Mouse (Mus musculus) ES-Bruce4 (cell line): ENCODE data around the gene Cyth3. TPM values are rescaled to one million over a fixed set of nuclear protein-coding genes. Genes with fewer than 3 reads are reported as not detected.

Experiments
- H3K27ac ChIP-seq: 2 replicates; pipeline ENCODE4 v1.5.1; 2012; ENCODE audit warnings: low read length, inconsistent platforms; ENCODE audit not compliant: insufficient read depth
- H3K27me3 ChIP-seq: 2 replicates; pipeline ENCODE4 v1.6.1; 2012; ENCODE audit warnings: mild to moderate bottlenecking, low read length, inconsistent platforms; ENCODE audit not compliant: control insufficient read depth, poor library complexity, insufficient read depth, severe bottlenecking
- H3K36me3 ChIP-seq: 2 replicates; pipeline ENCODE4 v1.6.1; 2012; ENCODE audit warnings: inconsistent platforms, mild to moderate bottlenecking, low read length, moderate library complexity; ENCODE audit not compliant: control insufficient read depth, poor library complexity, insufficient read depth, severe bottlenecking
- H3K4me1 ChIP-seq: one replicate; pipeline ENCODE4 v1.8.1; 2011; ENCODE audit warnings: low read length; ENCODE audit not compliant: control insufficient read depth, insufficient read depth
- H3K4me3 ChIP-seq: 2 replicates; pipeline ENCODE4 v1.5.1; 2011; ENCODE audit warnings: low read depth, mild to moderate bottlenecking, low read length
- H3K9ac ChIP-seq: 2 replicates; pipeline ENCODE4 v1.6.1; 2012; ENCODE audit warnings: low read depth, mild to moderate bottlenecking, inconsistent platforms; ENCODE audit not compliant: poor library complexity, severe bottlenecking
- H3K9me3 ChIP-seq: replicated peaks from 2 replicates; pipeline ENCODE4 v1.6.1; 2012; ENCODE audit warnings: mild to moderate bottlenecking, low read length, inconsistent platforms; ENCODE audit not compliant: control insufficient read depth, poor library complexity, insufficient read depth, severe bottlenecking
- CTCF ChIP-seq: IDR thresholded peaks from one replicate; pipeline ENCODE4 v1.8.1; 2011; ENCODE audit warnings: low read depth, low read length
- EP300 ChIP-seq: IDR thresholded peaks from 2 replicates; pipeline ENCODE4 v1.6.1; 2011; ENCODE audit warnings: low read depth, low read length; ENCODE audit not compliant: insufficient read depth
- POLR2A ChIP-seq: IDR thresholded peaks from one replicate; pipeline ENCODE4 v1.8.1; 2011; ENCODE audit warnings: low read length; ENCODE audit not compliant: insufficient read depth
- polyA plus RNA-seq: library from polyadenylated mRNA; stranded (reverse); fragments of >200 nt; gene quantifications from 2 replicates; pipeline ENCODE4 v1.2.4, GENCODE M21; 2011; ENCODE audit warnings: low read depth; ENCODE audit not compliant: missing spikeins, insufficient read depth, insufficient read length

Cyth3 gene
- polyA plus RNA-seq, 1 experiment = 15.5 TPM

GRCm38 (mm10) chr5:143635358-143635757, 13.1 kb downstream of the Cyth3 start:
- H3K4me3 ChIP-seq = no peak overlapping the region
- H3K36me3 ChIP-seq = no peaks in the 10 kb centered on the region
- no peaks in the 10 kb centered on the region for H3K9me3 ChIP-seq
- TF ChIP-seq EP300 (no peak), POLR2A (no peak)
- H3K9ac ChIP-seq = no peak overlapping the region
- H3K27me3 ChIP-seq = no peaks in the 10 kb centered on the region
- H3K27ac ChIP-seq = no peak overlapping the region
- H3K4me1 ChIP-seq = no peaks in the 10 kb centered on the region

- no peaks in the 10 kb centered on the region for H3K9me3 ChIP-seq
- H3K4me3 ChIP-seq = no peak overlapping the region
- TF ChIP-seq POLR2A (no peak), EP300 (no peak)
- no peak overlapping the region for H3K9ac ChIP-seq
- H3K36me3 ChIP-seq = no peaks in the 10 kb centered on the region
- no peak overlapping the region for H3K27ac ChIP-seq
- H3K4me1 ChIP-seq = no peaks in the 10 kb centered on the region
- no peaks in the 10 kb centered on the region for H3K27me3 ChIP-seq
These were observed 13.9 kb downstream of the Cyth3 start for GRCm38 (mm10) chr5:143636173-143636572.

- no peak overlapping the region for H3K4me3 ChIP-seq
- no peak overlapping the region for H3K9ac ChIP-seq
- H3K36me3 ChIP-seq = no peaks in the 10 kb centered on the region
- TF ChIP-seq POLR2A (no peak), CTCF (no peak), EP300 (no peak)
- H3K27me3 ChIP-seq = no peaks in the 10 kb centered on the region
- H3K9me3 ChIP-seq = no peaks in the 10 kb centered on the region
- H3K27ac ChIP-seq = no peak overlapping the region
- no peaks in the 10 kb centered on the region for H3K4me1 ChIP-seq
These were observed 15.7 kb downstream of the Cyth3 start for GRCm38 (mm10) chr5:143637832-143638420.

- Histone ChIP-seq H3K9ac (no peak overlapping the region), H3K36me3 (no peaks in the 10 kb centered on the region), H3K27ac (no peak overlapping the region), H3K27me3 (no peaks in the 10 kb centered on the region), H3K4me3 (no peak overlapping the region), H3K4me1 (no peaks in the 10 kb centered on the region), H3K9me3 (no peaks in the 10 kb centered on the region)
- no peak for TF ChIP-seq CTCF
- no peak for TF ChIP-seq EP300
- TF ChIP-seq POLR2A = no peak
These were observed 16.4 kb downstream of the Cyth3 start for GRCm38 (mm10) chr5:143638516-143639270.

- H3K4me1 ChIP-seq = no peaks in the 10 kb centered on the region
- no peak overlapping the region for H3K9ac ChIP-seq
- no peaks in the 10 kb centered on the region for H3K36me3 ChIP-seq
- H3K9me3 ChIP-seq = no peaks in the 10 kb centered on the region
- H3K27me3 ChIP-seq = no peaks in the 10 kb centered on the region
- no peak overlapping the region for H3K27ac ChIP-seq
- H3K4me3 ChIP-seq = no peak overlapping the region
- TF ChIP-seq POLR2A (no peak), CTCF (no peak), EP300 (no peak)
These were observed 17.1 kb downstream of the Cyth3 start for GRCm38 (mm10) chr5:143639329-143639728.

- no peaks in the 10 kb centered on the region for H3K27me3 ChIP-seq
- H3K9me3 ChIP-seq = no peaks in the 10 kb centered on the region
- H3K27ac ChIP-seq = no peak overlapping the region
- H3K36me3 ChIP-seq = no peaks in the 10 kb centered on the region
- no peak for TF ChIP-seq EP300
- TF ChIP-seq POLR2A = no peak
- no peak for TF ChIP-seq CTCF
- no peak overlapping the region for H3K4me3 ChIP-seq
- H3K9ac ChIP-seq = no peak overlapping the region
- no peaks in the 10 kb centered on the region for H3K4me1 ChIP-seq
These were observed 17.6 kb downstream of the Cyth3 start for GRCm38 (mm10) chr5:143639810-143640209.
